Mouse (Mus musculus) cerebellum, postnatal 36 days (tissue): Measurements from ENCODE around the gene Serp1.
"Not testable (repeated sequence)": the region's sequence is repeated elsewhere in the genome, so short reads cannot be mapped to it uniquely, and the experiment has no call there.

Experiments
- DNase-seq, 2 experiments: peaks; one replicate each; pipeline ENCODE4 v3.0.0; 2021 to 2022; ENCODE audit warnings: mixed read lengths in 2 of 2

Serp1 gene

DNA sequence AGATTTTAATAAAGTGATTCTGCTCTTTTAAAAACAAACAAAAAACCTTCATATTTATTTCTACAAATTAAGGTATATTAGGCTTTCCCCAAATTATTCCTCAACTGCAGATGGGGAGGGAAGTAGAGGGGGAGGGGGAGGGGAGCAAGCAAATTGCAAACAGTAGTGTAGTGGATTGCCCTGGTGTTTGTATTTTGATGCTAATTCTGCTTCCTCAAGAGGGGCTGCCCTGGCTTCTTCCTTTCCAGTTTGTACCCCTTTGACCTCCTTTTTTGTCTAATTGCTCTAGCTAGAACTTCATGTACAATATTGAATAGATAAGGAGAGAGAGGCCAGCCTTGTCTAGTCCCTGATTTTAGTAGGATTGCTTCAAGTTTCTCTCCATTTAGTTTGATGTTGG, 21.0 kb downstream of the Serp1 start:
- DNase-seq = no peak

DNA sequence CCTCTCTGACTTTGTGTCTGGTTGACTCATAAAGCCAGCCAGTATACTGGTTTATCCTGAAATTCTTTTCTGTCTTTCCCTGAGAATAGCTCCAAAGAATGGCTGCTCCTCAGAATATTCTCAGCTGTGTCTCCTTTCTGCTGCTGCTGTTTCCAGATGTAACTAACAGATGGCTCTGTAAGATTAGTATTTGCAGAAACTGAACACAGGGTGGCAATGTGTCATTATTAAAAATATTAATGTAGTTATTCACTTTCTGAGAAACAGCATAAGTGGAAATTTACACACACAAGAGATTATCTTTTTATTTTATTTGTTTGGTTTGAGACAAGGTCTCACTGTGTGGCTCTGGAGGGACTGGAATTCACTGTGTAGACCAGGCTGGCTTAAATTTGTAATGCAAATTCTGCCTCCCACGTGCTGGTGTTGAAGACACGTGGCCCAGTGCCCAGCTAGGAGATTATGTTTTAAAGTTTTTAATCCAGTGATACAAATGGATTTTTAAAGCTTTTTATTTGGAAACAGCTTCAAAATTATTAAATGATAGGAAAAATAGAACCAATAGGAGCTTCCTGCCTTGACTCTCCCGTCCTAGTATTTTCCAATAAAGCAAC, 21.9 kb downstream of the Serp1 start:
- DNase-seq = no peak

DNA sequence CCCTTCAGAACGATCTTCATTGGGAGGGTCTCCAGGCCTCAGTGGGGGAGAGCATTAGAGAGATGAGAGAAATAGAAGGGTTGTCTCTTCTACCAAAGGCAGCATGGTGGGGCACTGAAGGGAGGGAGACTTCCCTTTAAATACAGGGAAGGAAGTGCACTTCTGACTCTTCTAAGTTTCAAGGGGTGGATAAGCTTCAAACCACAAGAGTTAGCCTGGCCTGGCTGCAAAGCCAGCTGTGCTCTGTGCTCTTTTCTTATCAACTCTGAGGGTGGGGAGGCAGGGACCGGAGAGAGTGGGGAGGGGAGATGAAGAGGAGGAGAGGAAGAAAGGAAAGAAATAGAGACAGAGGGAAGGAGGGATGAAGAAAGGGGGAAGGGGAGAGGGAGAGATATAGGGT, 23.7 kb downstream of the Serp1 start:
- DNase-seq = no peak

DNA sequence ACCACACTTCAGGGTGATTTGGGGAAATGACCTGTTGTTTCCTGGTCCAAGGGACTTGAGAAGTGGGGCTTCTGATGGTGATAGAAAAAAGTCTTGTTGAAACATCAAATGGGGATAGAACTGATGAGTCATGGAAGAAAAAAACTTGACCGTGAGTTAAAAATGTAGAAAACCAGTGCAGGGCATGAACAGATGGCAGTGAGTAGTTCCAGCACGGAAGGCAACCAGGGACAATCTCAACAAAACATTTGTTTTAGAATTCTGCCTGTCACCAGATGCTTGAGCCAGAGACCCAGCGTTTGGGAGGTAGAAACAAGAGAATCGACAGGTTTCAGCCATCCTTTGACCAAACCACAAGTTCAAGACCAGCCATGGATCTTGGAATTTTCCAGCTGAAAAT, 32.1 kb downstream of the Serp1 start:
- DNase-seq = no peak

DNA sequence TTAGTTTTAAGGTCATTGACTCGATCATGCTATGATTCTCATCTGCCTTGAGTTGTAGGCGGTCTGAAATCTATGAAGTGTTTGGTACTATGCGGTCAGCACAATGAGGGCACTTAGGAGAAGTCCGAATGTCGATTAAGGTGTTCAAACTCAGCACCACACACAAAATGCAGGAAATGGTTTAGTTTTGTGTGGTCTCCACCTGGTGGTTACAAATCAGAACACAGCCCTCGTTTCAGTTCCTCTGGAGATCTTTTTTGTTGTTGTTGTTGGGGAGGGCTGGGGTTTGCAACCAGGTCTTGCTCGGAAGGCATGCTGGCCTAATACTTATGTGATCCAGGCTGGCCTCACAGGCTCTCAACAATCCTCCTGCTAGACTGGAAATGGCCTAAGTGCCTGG, 34.9 kb downstream of the Serp1 start:
- DNase-seq = peak in 1 of 2 experiments; percentile 27

DNA sequence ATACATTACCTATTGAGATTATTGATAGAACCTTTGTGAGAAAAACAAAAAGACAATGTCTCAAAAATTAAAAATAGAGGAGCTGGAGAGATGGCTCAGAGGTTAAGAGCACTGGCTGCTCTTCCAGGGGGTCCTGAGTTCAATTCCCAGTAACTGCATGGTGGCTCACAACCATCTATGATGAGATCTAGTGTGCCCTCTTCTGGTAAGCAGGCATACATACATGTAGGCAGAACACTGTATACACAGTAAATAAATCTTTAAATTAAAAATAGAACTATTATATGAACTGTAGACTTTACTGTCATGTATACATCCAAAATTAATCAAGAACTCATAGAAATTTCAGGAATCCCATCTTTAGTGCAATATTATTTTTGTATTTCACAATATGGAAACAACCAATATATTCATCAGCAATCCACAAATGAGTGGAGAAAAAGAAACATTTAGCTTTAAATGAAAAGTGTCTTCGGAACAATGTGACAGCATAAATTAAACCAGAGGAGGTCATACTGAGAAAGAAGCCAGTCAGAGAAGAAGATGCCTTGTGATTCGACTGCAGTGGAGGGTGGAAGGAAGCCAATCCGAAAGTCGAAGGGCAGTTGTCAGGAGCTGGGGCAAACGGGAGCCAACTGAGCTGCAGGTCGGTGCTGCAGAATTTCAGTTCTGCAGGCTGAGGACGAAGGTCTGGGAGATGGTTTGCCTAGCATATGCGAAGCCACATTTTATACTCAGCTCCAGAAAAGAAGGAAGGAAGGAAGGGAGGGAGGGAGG, 37.5 kb downstream of the Serp1 start:
- no peak for DNase-seq

DNA sequence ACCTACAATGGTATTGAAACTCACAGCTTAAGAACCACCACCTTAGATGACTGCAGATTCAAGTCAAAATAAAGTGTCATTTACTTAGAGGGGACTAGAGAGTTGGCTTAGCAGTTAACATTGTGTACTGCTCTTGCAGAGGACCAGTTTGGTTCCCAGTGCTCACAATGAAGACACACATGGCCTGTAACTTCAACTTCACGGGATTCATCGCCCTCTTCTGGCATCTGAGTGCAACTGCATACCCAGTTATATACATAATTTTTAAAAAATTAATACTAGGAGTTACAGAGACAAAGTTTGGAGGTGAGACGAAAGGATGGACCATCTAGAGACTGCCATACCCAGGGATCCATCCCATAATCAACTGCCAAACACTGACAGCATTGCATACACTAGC, 38.6 kb downstream of the Serp1 start:
- DNase-seq = no peak

DNA sequence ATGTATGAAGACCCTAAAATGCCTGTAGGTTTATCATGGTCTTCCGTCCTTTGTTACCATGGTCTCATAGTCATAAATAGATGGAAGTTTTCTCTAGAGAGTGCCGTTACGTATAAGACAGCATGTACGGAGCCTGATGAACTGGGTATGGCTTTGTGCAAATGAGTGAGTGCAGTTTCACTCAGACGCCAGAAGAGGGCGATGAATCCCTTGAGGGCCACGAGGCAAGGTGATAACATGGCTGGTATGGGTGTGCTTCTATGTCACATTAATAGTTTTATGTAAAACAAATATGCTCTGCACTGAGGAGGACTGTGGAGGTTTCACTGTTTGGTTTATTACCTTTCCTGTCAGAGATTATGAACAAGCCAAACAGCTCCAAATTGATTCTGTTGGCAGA, 39.8 kb downstream of the Serp1 start:
- DNase-seq = no peak

DNA sequence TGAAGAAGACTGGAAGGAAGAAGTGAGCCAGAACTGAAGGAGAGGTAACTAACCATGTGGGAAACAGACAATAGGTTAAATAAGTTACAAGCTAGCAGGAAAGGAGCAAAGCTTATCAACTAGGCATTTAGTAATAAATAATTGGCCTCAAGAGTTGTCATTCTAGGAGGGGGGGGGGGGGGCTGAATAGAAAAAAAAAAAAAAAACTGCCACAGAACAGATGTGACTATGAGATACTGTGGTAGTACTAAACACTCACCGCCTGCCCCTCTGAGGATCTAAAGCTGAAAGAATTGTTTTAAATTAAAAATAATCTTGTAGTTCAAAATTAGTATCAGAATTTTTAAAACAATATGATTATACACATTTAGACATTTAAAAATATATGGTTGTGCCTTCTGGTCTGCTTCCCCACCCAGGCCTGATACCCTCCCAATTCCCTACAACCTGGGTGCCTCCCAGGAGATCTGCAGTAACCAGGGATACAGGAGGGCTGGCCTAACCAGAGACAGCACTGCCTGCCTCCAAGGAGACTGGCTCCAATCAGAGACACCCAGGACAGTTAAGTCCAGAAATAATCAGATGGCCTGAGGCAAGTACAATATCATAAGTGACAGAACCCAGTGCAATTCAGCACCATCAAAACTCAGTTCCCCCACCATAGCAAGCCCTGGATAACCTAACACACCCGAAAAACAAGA, 46.8 kb downstream of the Serp1 start:
- no peak for DNase-seq

DNA sequence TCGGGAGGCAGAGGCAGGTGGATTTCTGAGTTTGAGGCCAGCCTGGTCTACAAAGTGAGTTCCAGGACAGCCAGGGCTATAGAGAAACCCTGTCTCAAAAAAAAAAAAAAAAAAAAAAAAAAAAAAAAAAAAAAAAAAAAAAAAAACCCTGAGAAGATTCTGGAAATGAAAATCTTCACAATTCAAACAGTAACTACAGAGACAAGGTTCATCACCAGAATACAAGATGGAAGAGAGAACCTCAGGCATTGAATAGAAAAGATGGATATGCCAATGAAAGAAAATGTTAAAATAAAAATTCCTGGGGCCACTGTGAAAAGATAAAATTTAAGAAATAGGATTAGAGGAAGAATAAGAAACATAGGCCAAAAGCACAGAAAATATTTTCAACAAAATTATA, 50.4 kb downstream of the Serp1 start:
- not testable (repeated sequence) for DNase-seq
